Mouse (Mus musculus): Measurements from ENCODE around the gene Jam3. TPM values are rescaled to one million over a fixed set of nuclear protein-coding genes. Genes with fewer than 3 reads are reported as not detected.

Jam3 gene
- polyA plus RNA-seq, 1 experiment from 2014 or later: 36.1 TPM

- Histone ChIP-seq H3K27ac (ENCODE audit: low read depth, low read length) (no peak overlapping the region), H3K9me3 (ENCODE audit: control insufficient read depth, low read length) (no peaks in the 10 kb centered on the region), H3K27me3 (ENCODE audit: control insufficient read depth, insufficient read depth, low read length) (no peaks in the 10 kb centered on the region), H3K9ac (replicated peaks; ENCODE audit: low read depth, low read length) (no peak overlapping the region), H3K4me2 (ENCODE audit: low read depth, low read length) (no peak overlapping the region), H3K36me3 (ENCODE audit: control insufficient read depth, insufficient read depth, low read length) (peaks cover 43% of the 10 kb centered on the region), H3K4me1 (ENCODE audit: control insufficient read depth, insufficient read depth, low read length) (no peaks in the 10 kb centered on the region), H3K4me3 (ENCODE audit: low read depth, low read length) (no peak overlapping the region)
- no peak for ATAC-seq (ENCODE audit: low read depth)
- 91% methylated on average over 6 of the region's 6 CpGs for WGBS
Observed at GRCm38 (mm10) chr9:27092916-27093315, 62.3 kb downstream of the Jam3 start.

DNA sequence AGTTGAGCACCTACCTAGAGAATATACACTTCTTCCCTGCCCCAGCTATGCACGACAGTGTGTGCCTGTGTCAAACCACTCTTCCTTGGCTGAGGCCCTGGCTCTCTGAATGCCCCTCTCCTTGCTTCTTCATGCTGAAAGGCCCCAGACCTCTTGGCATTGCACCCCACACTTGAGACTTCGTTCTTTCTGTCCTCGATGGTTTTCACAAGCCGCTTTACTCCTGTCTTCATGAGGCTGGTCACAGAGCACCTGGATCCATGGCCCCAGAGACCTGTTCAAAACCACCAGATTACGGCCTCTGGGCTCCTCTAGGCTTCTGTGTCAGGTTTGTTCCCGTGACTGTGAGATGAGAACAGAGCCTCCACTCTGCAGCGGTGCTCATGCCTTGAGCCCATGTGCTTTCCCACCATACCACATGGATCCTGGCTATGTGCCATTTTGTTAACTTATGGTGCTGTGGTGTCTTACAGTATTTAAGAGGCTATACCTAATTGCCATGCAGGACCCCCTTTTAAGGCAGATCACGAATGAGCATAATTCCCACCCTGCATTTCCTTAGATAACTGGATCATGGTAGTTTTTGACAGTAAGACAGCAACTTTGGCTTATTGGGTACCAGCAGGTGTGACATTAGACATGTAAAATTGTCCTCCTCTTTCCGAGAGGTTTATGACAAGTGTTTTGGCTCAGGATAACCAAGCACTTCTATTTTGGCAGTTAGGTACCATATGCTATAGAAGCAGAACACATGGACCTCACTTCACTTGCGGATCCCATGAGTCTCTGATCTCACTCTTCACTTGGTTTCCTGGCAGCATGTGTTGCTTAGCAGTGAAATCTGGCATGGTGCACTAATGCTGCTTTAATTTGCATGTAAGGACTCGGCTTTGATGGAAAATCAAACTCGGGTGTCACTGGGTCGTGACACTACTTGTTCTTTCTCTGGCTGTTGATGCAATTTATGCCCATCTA, 64.1 kb downstream of the Jam3 start:
- Histone ChIP-seq H3K9me3 (ENCODE audit: control insufficient read depth, low read length) (no peaks in the 10 kb centered on the region), H3K9ac (replicated peaks; ENCODE audit: low read depth, low read length) (no peak overlapping the region), H3K27ac (ENCODE audit: low read depth, low read length) (no peak overlapping the region), H3K4me2 (ENCODE audit: low read depth, low read length) (no peak overlapping the region), H3K4me1 (ENCODE audit: control insufficient read depth, insufficient read depth, low read length) (no peaks in the 10 kb centered on the region), H3K27me3 (ENCODE audit: control insufficient read depth, insufficient read depth, low read length) (no peaks in the 10 kb centered on the region), H3K4me3 (ENCODE audit: low read depth, low read length) (no peak overlapping the region), H3K36me3 (ENCODE audit: control insufficient read depth, insufficient read depth, low read length) (peaks cover 46% of the 10 kb centered on the region)
- ATAC-seq (ENCODE audit: low read depth): no peak
- WGBS: 86% methylated on average over 13 of the region's 13 CpGs

- 97% methylated on average over 1 of the region's 1 CpGs for WGBS
- no peak overlapping the region for H3K4me2 ChIP-seq (ENCODE audit: low read depth, low read length)
- H3K9ac ChIP-seq (replicated peaks; ENCODE audit: low read depth, low read length): no peak overlapping the region
- no peaks in the 10 kb centered on the region for H3K9me3 ChIP-seq (ENCODE audit: control insufficient read depth, low read length)
- peaks cover 43% of the 10 kb centered on the region for H3K36me3 ChIP-seq (ENCODE audit: control insufficient read depth, insufficient read depth, low read length)
- no peak overlapping the region for H3K27ac ChIP-seq (ENCODE audit: low read depth, low read length)
- H3K4me1 ChIP-seq (ENCODE audit: control insufficient read depth, insufficient read depth, low read length): no peaks in the 10 kb centered on the region
- H3K27me3 ChIP-seq (ENCODE audit: control insufficient read depth, insufficient read depth, low read length): no peaks in the 10 kb centered on the region
- no peak overlapping the region for H3K4me3 ChIP-seq (ENCODE audit: low read depth, low read length)
- ATAC-seq (ENCODE audit: low read depth): no peak
Observed at GRCm38 (mm10) chr9:27090134-27090533, 65.1 kb downstream of the Jam3 start.

DNA sequence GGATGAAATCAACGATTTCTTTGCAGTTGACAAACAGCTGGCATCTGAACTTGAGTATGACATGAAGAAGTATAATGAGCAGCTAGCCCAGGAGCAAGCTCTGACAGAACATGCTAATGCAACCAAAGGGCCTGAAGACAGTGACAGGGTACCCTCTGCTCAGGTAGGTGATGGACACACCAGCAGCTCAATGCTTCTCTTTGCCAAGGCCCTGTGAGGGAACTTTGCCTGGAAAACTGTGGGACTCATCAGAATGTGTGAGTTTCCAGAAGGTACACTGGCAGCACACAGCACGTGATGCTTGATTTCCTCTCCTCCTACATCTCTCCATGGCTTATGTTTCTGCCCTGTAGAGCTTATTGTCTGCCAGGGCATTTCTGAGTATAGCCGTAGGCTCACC, 67.8 kb downstream of the Jam3 start:
- H3K9me3 ChIP-seq (ENCODE audit: control insufficient read depth, low read length): no peaks in the 10 kb centered on the region
- 96% methylated on average over 3 of the region's 3 CpGs for WGBS
- H3K4me1 ChIP-seq (ENCODE audit: control insufficient read depth, insufficient read depth, low read length): no peaks in the 10 kb centered on the region
- no peaks in the 10 kb centered on the region for H3K27me3 ChIP-seq (ENCODE audit: control insufficient read depth, insufficient read depth, low read length)
- peaks cover 48% of the 10 kb centered on the region for H3K36me3 ChIP-seq (ENCODE audit: control insufficient read depth, insufficient read depth, low read length)
- no peak overlapping the region for H3K27ac ChIP-seq (ENCODE audit: low read depth, low read length)
- ATAC-seq (ENCODE audit: low read depth): no peak
- no peak overlapping the region for H3K4me3 ChIP-seq (ENCODE audit: low read depth, low read length)
- no peak overlapping the region for H3K4me2 ChIP-seq (ENCODE audit: low read depth, low read length)
- no peak overlapping the region for H3K9ac ChIP-seq (replicated peaks; ENCODE audit: low read depth, low read length)

DNA sequence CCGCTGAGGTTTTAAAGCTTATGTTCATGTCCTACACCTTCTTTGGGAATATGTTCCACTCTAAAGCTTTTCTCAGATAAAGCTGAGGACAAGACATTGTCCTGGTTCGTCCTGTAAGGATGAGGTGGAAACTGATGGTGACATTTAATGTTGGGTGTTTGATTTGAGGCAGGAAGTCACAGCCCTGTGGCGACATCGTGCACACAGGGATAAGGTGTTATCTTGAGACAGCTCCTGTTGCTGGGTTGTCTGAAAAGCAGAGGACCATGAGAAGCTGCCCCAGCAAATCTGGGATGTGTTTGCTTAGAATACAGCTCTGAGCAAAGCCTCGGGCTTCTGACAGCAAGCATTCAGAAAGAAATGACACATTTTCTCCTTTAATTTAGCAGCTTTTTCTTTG, 69.0 kb downstream of the Jam3 start:
- Histone ChIP-seq H3K4me2 (ENCODE audit: low read depth, low read length) (no peak overlapping the region), H3K9ac (replicated peaks; ENCODE audit: low read depth, low read length) (no peak overlapping the region), H3K27me3 (ENCODE audit: control insufficient read depth, insufficient read depth, low read length) (no peaks in the 10 kb centered on the region), H3K36me3 (ENCODE audit: control insufficient read depth, insufficient read depth, low read length) (peaks cover 46% of the 10 kb centered on the region), H3K9me3 (ENCODE audit: control insufficient read depth, low read length) (no peaks in the 10 kb centered on the region), H3K27ac (ENCODE audit: low read depth, low read length) (no peak overlapping the region), H3K4me1 (ENCODE audit: control insufficient read depth, insufficient read depth, low read length) (no peaks in the 10 kb centered on the region), H3K4me3 (ENCODE audit: low read depth, low read length) (no peak overlapping the region)
- WGBS: 96% methylated on average over 5 of the region's 5 CpGs
- no peak for ATAC-seq (ENCODE audit: low read depth)

GRCm38 (mm10) chr9:27075812-27076211, 79.4 kb downstream of the Jam3 start:
- Histone ChIP-seq H3K27me3 (ENCODE audit: control insufficient read depth, insufficient read depth, low read length) (no peaks in the 10 kb centered on the region), H3K4me1 (ENCODE audit: control insufficient read depth, insufficient read depth, low read length) (no peaks in the 10 kb centered on the region), H3K4me2 (ENCODE audit: low read depth, low read length) (no peak overlapping the region), H3K4me3 (ENCODE audit: low read depth, low read length) (no peak overlapping the region), H3K36me3 (ENCODE audit: control insufficient read depth, insufficient read depth, low read length) (peaks cover 31% of the 10 kb centered on the region), H3K9ac (replicated peaks; ENCODE audit: low read depth, low read length) (no peak overlapping the region), H3K27ac (ENCODE audit: low read depth, low read length) (no peak overlapping the region), H3K9me3 (ENCODE audit: control insufficient read depth, low read length) (no peaks in the 10 kb centered on the region)
- no peak for ATAC-seq (ENCODE audit: low read depth)

DNA sequence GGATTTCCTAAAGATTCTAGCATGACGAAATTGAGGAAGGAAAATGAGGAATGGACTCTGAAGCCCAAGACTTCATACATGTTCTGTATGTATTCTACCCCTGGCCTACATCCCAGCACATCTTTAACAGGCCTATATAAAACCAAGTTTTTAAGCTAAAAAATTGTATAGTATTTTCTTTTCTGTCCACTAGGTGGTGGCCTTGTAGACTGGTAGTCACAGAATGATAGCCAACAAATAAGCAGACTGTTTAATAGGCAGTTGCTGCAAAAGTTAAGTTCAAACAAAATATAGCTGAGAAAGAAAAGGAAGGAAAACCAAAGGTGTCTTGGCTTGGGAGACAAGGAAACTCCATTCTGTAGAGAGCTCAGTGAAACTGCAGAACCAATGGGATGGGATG, 80.5 kb downstream of the Jam3 start:
- ATAC-seq (ENCODE audit: low read depth): no peak
- H3K36me3 ChIP-seq (ENCODE audit: control insufficient read depth, insufficient read depth, low read length): peaks cover 37% of the 10 kb centered on the region
- WGBS: 88% methylated on average over 1 of the region's 1 CpGs

DNA sequence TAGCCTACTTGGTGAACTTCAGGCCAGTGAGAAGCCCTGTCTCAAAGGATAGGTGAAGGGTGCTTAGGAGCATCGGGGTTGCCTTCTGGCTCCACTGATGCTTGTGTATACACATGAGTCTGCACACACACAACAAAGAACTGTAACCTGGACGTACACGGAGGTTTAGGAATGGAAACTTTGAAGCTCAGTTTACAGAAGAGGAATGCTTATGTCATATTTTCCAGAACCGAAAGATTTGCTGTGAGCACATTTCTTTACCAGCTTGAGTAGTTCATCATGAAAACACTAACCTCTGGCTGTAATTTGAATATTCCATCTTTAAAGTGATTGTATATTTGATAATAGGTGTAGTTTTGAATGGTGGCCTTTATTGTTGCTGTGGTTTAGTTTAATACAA, 84.3 kb downstream of the Jam3 start:
- Histone ChIP-seq H3K9me3 (ENCODE audit: control insufficient read depth, low read length) (no peaks in the 10 kb centered on the region), H3K27ac (ENCODE audit: low read depth, low read length) (no peak overlapping the region), H3K4me3 (ENCODE audit: low read depth, low read length) (no peak overlapping the region), H3K4me2 (ENCODE audit: low read depth, low read length) (no peak overlapping the region), H3K4me1 (ENCODE audit: control insufficient read depth, insufficient read depth, low read length) (no peaks in the 10 kb centered on the region), H3K9ac (replicated peaks; ENCODE audit: low read depth, low read length) (no peak overlapping the region), H3K27me3 (ENCODE audit: control insufficient read depth, insufficient read depth, low read length) (no peaks in the 10 kb centered on the region), H3K36me3 (ENCODE audit: control insufficient read depth, insufficient read depth, low read length) (peaks cover 38% of the 10 kb centered on the region)
- no peak for ATAC-seq (ENCODE audit: low read depth)
- 91% methylated on average over 4 of the region's 4 CpGs for WGBS

More for the DNA sequence above, 80.5 kb downstream of the Jam3 start:
- Histone ChIP-seq H3K27me3 (ENCODE audit: control insufficient read depth, insufficient read depth, low read length) (no peaks in the 10 kb centered on the region), H3K4me3 (ENCODE audit: low read depth, low read length) (no peak overlapping the region), H3K9me3 (ENCODE audit: control insufficient read depth, low read length) (no peaks in the 10 kb centered on the region), H3K4me1 (ENCODE audit: control insufficient read depth, insufficient read depth, low read length) (no peaks in the 10 kb centered on the region), H3K4me2 (ENCODE audit: low read depth, low read length) (no peak overlapping the region), H3K9ac (replicated peaks; ENCODE audit: low read depth, low read length) (no peak overlapping the region), H3K27ac (ENCODE audit: low read depth, low read length) (no peak overlapping the region)

DNA sequence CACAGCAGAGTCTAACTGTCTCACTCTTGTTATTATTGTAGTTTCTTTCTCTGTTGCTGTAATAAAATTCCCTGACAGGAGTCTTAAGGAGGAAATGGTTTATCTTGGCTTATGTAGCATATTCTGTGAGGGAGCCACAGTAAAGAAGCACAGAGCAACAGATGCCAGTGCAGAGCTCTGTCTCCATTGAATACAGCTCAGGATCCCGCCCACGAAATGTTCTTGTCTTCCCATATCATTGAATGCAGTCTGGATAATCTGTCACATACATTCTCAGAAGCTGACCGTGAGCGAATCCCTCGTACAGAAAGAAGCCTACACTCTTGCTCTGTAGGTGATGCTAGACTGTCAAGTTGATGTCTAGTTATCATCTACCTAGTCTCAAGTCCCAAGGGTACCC, 96.9 kb downstream of the Jam3 start:
- Histone ChIP-seq H3K4me1 (ENCODE audit: control insufficient read depth, insufficient read depth, low read length) (no peaks in the 10 kb centered on the region), H3K36me3 (ENCODE audit: control insufficient read depth, insufficient read depth, low read length) (peaks cover 37% of the 10 kb centered on the region), H3K9ac (replicated peaks; ENCODE audit: low read depth, low read length) (no peak overlapping the region), H3K27me3 (ENCODE audit: control insufficient read depth, insufficient read depth, low read length) (no peaks in the 10 kb centered on the region), H3K4me3 (ENCODE audit: low read depth, low read length) (no peak overlapping the region), H3K9me3 (ENCODE audit: control insufficient read depth, low read length) (no peaks in the 10 kb centered on the region), H3K4me2 (ENCODE audit: low read depth, low read length) (no peak overlapping the region), H3K27ac (ENCODE audit: low read depth, low read length) (no peak overlapping the region)
- WGBS: 97% methylated on average over 5 of the region's 5 CpGs
- ATAC-seq (ENCODE audit: low read depth): no peak

Measured in neural tube, embryonic 14.5 days (tissue).